Mouse (Mus musculus) heart, postnatal 36 days (tissue): ENCODE results near the gene Ccdc81. TPM values are rescaled to one million over a fixed set of nuclear protein-coding genes. Genes with fewer than 3 reads are reported as not detected.

Experiments used
- DNase-seq, 2 experiments: peaks; one replicate each; pipeline ENCODE4 v3.0.0; 2021 to 2022
- intact Hi-C: fragments of 180-260 bp; cut with DNase I; formaldehyde crosslinking; loops from one replicate; pipeline ENCODE4 v1.15.1; 2025
- total RNA-seq, 2 experiments: library from RNA; stranded (reverse); gene quantifications; 2 replicates each; pipeline ENCODE4 v1.2.3; 2021

Gene Ccdc81
- total RNA-seq, 2 experiments from 2014 or later = not detected

GRCm38 (mm10) chr7:89879686-89880085 lies 23.7 kb downstream of the Ccdc81 start:
- peak in 1 of 2 experiments; percentile 14 for DNase-seq
- intact Hi-C loops = no loop called here

- intact Hi-C loops = no loop called here
- no peak for DNase-seq
These were observed 36.2 kb downstream of the Ccdc81 start for GRCm38 (mm10) chr7:89867221-89867620.

- intact Hi-C loops = no loop called here
- no peak for DNase-seq
These were observed 38.7 kb downstream of the Ccdc81 start for GRCm38 (mm10) chr7:89864769-89865168.

- intact Hi-C loops = no loop called here
- DNase-seq = peak; percentile 34 to 46
These were observed 46.8 kb downstream of the Ccdc81 start for GRCm38 (mm10) chr7:89856440-89857217.

- no peak for DNase-seq
- intact Hi-C loops = no loop called here
These were observed 48.2 kb downstream of the Ccdc81 start for GRCm38 (mm10) chr7:89855196-89855595.

GRCm38 (mm10) chr7:89853131-89853530 lies 50.3 kb downstream of the Ccdc81 start:
- intact Hi-C loops = no loop called here

GRCm38 (mm10) chr7:89852158-89853095 lies 51.0 kb downstream of the Ccdc81 start:
- intact Hi-C loops = no loop called here
- DNase-seq = no peak

More at GRCm38 (mm10) chr7:89853131-89853530, 50.3 kb downstream of the Ccdc81 start:
- DNase-seq = no peak

GRCm38 (mm10) chr7:89850510-89850909 lies 52.9 kb downstream of the Ccdc81 start:
- no peak for DNase-seq
- intact Hi-C loops = no loop called here

GRCm38 (mm10) chr7:89845669-89846068 lies 57.8 kb downstream of the Ccdc81 start:
- no peak for DNase-seq
- intact Hi-C loops = no loop called here

- intact Hi-C loops = no loop called here
- peak in 1 of 2 experiments; percentile 41 for DNase-seq
These were observed 59.9 kb downstream of the Ccdc81 start for GRCm38 (mm10) chr7:89843533-89843932.

- DNase-seq = no peak
- intact Hi-C loops = no loop called here
These were observed 60.3 kb downstream of the Ccdc81 start for GRCm38 (mm10) chr7:89843121-89843520.

GRCm38 (mm10) chr7:89842404-89842715 lies 61.1 kb downstream of the Ccdc81 start:
- intact Hi-C loops = loop anchor here (1.0 kb wide), 1 partner anchor 342 kb away; no protein-coding TSS in a partner anchor
- DNase-seq = no peak

GRCm38 (mm10) chr7:89841670-89842403 lies 61.6 kb downstream of the Ccdc81 start:
- intact Hi-C loops = loop anchor here (1.0 kb wide), 1 partner anchor 342 kb away; no protein-coding TSS in a partner anchor
- peak; percentile 82 to 83 for DNase-seq

GRCm38 (mm10) chr7:89839721-89840120 lies 63.7 kb downstream of the Ccdc81 start:
- intact Hi-C loops = no loop called here
- no peak for DNase-seq

- intact Hi-C loops = no loop called here
- DNase-seq = peak; percentile 33 to 37
These were observed 65.6 kb downstream of the Ccdc81 start for GRCm38 (mm10) chr7:89837841-89838240.

GRCm38 (mm10) chr7:89836676-89837075 lies 66.8 kb downstream of the Ccdc81 start:
- intact Hi-C loops = no loop called here
- no peak for DNase-seq

GRCm38 (mm10) chr7:89835566-89835965 lies 67.9 kb downstream of the Ccdc81 start:
- intact Hi-C loops = no loop called here
- no peak for DNase-seq

GRCm38 (mm10) chr7:89833521-89833920 lies 69.9 kb downstream of the Ccdc81 start:
- intact Hi-C loops = no loop called here
- DNase-seq = no peak

- no peak for DNase-seq
These were observed 74.2 kb downstream of the Ccdc81 start for GRCm38 (mm10) chr7:89829201-89829600.

GRCm38 (mm10) chr7:89828436-89829065 lies 74.9 kb downstream of the Ccdc81 start:
- intact Hi-C loops = no loop called here
- no peak for DNase-seq

More at GRCm38 (mm10) chr7:89829201-89829600, 74.2 kb downstream of the Ccdc81 start:
- intact Hi-C loops = no loop called here
